Mouse (Mus musculus) MEL (cell line): ENCODE results near the gene Ppp1r14b.

Source experiments
- CTCF ChIP-seq, 3 experiments: IDR thresholded peaks in 2 of 3; conservative IDR thresholded peaks in 1 of 3; 2 replicates each; pipeline ENCODE4 v1.5.1; 2011 to 2012; ENCODE audit warnings: low read length in 3 of 3, low read depth in 2 of 3, mild to moderate bottlenecking in 2 of 3, improper control_type of control experiment in 1 of 3, inconsistent platforms in 1 of 3, mixed read lengths in 1 of 3, moderate library complexity in 1 of 3; ENCODE audit not compliant: control insufficient read depth in 1 of 3, insufficient read depth in 1 of 3, poor library complexity in 1 of 3, severe bottlenecking in 1 of 3
- ETS1 ChIP-seq: IDR thresholded peaks from 2 replicates; pipeline ENCODE4 v1.6.1; 2012; ENCODE audit warnings: low read depth, mild to moderate bottlenecking, inconsistent platforms, low read length, improper control_type of control experiment, moderate library complexity
- MYC ChIP-seq: IDR thresholded peaks from 2 replicates; pipeline ENCODE4 v1.6.1; 2011; ENCODE audit warnings: low read depth, mild to moderate bottlenecking, low read length, improper control_type of control experiment, moderate library complexity
- POLR2A ChIP-seq, 2 experiments: IDR thresholded peaks; 2 replicates each; pipeline ENCODE4 v1.6.1; 2011 to 2012; ENCODE audit warnings: low read length in 2 of 2, mild to moderate bottlenecking in 2 of 2, control low read depth in 1 of 2, improper control_type of control experiment in 1 of 2, low read depth in 1 of 2, moderate library complexity in 1 of 2; ENCODE audit not compliant: control insufficient read depth in 1 of 2, insufficient read depth in 1 of 2, poor library complexity in 1 of 2
- POLR2AphosphoS5 ChIP-seq: IDR thresholded peaks from 2 replicates; pipeline ENCODE4 v1.6.1; 2012; ENCODE audit warnings: low read depth, borderline replicate concordance, mild to moderate bottlenecking, inconsistent platforms, low read length, moderate library complexity, mixed read lengths
- TAL1 ChIP-seq: IDR thresholded peaks from 2 replicates; pipeline ENCODE4 v1.6.1; 2012; ENCODE audit warnings: mild to moderate bottlenecking, inconsistent platforms, low read length, moderate library complexity, mixed read lengths
- ZNF384 ChIP-seq: IDR thresholded peaks from 2 replicates; pipeline ENCODE4 v1.6.1; 2012; ENCODE audit warnings: low read depth, mild to moderate bottlenecking, inconsistent platforms, low read length, improper control_type of control experiment

- TF ChIP-seq TAL1 (no peak), POLR2AphosphoS5 (no peak), CTCF (IDR thresholded peaks at IDR 0.05 in 2 of 3, conservative IDR thresholded peaks at IDR 0.05 in 1 of 3; ENCODE audit: control insufficient read depth in 1 of 3, insufficient read depth in 1 of 3, low read depth in 2 of 3, low read length in 3 of 3, poor library complexity in 1 of 3, severe bottlenecking in 1 of 3) (no peak), ETS1 (peak; percentile 48; the same call in 1 of the 2 replicates), MYC (peak; percentile 67), POLR2A (IDR thresholded peaks at IDR 0.05; ENCODE audit: control insufficient read depth in 1 of 2, insufficient read depth in 1 of 2, low read depth in 1 of 2, low read length in 2 of 2, poor library complexity in 1 of 2) (peak; percentile 36 to 73; a peak in 2 of 4 replicates), ZNF384 (peak; percentile 98)
Measured at GRCm38 (mm10) chr19:6951381-6951968, 23.3 kb upstream of the Ppp1r14b start.
